Mouse (Mus musculus) liver, embryonic 14.5 days (tissue): ENCODE results near the gene Lta.

ENCODE experiments used
- CTCF ChIP-seq: IDR thresholded peaks from 2 replicates; pipeline ENCODE4 v1.5.1; 2016; ENCODE audit warnings: antibody characterized with exemption, low read depth, control low read depth
- EP300 ChIP-seq: IDR thresholded peaks from 2 replicates; pipeline ENCODE4 v1.6.1; 2016; ENCODE audit warnings: antibody characterized with exemption, low read depth

DNA sequence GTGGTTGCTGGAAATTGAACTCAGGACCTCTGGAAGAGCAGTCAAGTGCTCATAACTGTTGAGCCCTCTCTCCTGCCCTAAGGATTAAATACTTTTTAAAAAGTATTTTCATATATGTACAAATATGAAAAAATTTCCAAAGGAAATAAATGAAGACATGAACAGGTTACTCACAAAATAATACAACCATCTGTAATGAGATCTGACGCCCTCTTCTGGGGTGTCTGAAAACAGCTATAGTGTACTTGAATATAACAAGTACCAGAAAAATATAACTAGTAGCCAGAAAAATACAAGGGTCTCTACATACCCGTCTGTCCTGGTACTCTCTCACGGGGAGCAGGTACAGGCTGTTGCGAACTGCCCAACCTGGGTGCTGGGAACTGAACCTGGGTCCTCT, 19.5 kb upstream of the Lta start:
- TF ChIP-seq CTCF = no peak
- no peak for TF ChIP-seq EP300
